Mouse (Mus musculus): ENCODE results near the gene Cdyl.
A peak's percentile ranks its signal among the peaks of the same experiment; 100 is the strongest.

Cdyl gene

GRCm38 (mm10) chr13:35851581-35851980 lies 191.9 kb downstream of the Cdyl start:
- no peak for DNase-seq

GRCm38 (mm10) chr13:35852851-35853575 lies 193.4 kb downstream of the Cdyl start:
- no peak for DNase-seq

- DNase-seq: no peak
Observed at GRCm38 (mm10) chr13:35857486-35857885, 197.9 kb downstream of the Cdyl start.

GRCm38 (mm10) chr13:35860916-35861315 lies 201.3 kb downstream of the Cdyl start:
- no peak for DNase-seq

- DNase-seq: no peak
Observed at GRCm38 (mm10) chr13:35870659-35871058, 211.0 kb downstream of the Cdyl start.

GRCm38 (mm10) chr13:35871107-35871506 lies 211.5 kb downstream of the Cdyl start:
- DNase-seq: no peak

- no peak for DNase-seq
Observed at GRCm38 (mm10) chr13:35875396-35875795, 215.8 kb downstream of the Cdyl start.

- no peak for DNase-seq
Observed at GRCm38 (mm10) chr13:35878282-35878681, 218.6 kb downstream of the Cdyl start.

GRCm38 (mm10) chr13:35879068-35879467 lies 219.4 kb downstream of the Cdyl start:
- DNase-seq: no peak

GRCm38 (mm10) chr13:35879519-35879918 lies 219.9 kb downstream of the Cdyl start:
- DNase-seq: no peak

GRCm38 (mm10) chr13:35880555-35881046 lies 221.0 kb downstream of the Cdyl start:
- DNase-seq: no peak

- DNase-seq: peak; percentile 64 to 68
Observed at GRCm38 (mm10) chr13:35886121-35886725, 226.6 kb downstream of the Cdyl start.

- no peak for DNase-seq
Observed at GRCm38 (mm10) chr13:35892866-35893265, 233.2 kb downstream of the Cdyl start.

- DNase-seq: no peak
Observed at GRCm38 (mm10) chr13:35905378-35905777, 245.7 kb downstream of the Cdyl start.

- peak; percentile 92 for DNase-seq
Observed at GRCm38 (mm10) chr13:35905879-35906481, 246.3 kb downstream of the Cdyl start, which contains the start of gene Rpp40. Gene Rpp40 (minus strand): TSS chr13:35906359.

- no peak for DNase-seq
Observed at GRCm38 (mm10) chr13:35911476-35911875, 251.8 kb downstream of the Cdyl start.

Measured in lung, postnatal 4 days (tissue).